Mouse (Mus musculus) CD4-positive helper T cell, adult 2 months (primary cell): ENCODE measurements at regions not wholly inside any gene's neighbourhood (a gene's known extent, or its start where the extent isn't known, plus 50 kb on each side); places are given as distances from the start of the nearest gene placed in this dataset.

Source experiments
- DNase-seq: peaks from one replicate; pipeline ENCODE4 v3.0.0-alpha.2; 2012; ENCODE audit warnings: low read depth, missing footprints, low spot score

DNA sequence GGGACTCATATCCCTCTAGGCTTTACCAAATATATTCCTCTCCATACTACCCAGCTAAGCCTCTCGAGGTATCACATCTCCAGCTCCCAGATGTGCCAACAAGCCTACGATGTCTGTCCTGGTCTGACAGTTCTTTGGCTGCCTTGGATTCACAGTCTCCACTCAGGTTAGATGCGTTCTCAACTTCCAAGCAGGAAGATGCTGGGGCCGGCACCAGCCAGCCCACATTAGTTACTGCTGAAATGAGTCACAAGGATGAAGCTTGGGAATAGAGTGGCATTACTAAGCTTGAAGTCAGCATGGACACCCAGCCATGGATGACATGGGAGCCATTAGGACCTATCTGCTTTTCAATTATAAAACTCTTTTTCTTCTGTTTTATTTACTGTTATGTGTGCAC is 267.6 kb upstream of the Klf3 start:
- DNase-seq, result no peak

GRCm38 (mm10) chr5:64536393-64537112 is 266.6 kb upstream of the Klf3 start:
- DNase-seq, result no peak

DNA sequence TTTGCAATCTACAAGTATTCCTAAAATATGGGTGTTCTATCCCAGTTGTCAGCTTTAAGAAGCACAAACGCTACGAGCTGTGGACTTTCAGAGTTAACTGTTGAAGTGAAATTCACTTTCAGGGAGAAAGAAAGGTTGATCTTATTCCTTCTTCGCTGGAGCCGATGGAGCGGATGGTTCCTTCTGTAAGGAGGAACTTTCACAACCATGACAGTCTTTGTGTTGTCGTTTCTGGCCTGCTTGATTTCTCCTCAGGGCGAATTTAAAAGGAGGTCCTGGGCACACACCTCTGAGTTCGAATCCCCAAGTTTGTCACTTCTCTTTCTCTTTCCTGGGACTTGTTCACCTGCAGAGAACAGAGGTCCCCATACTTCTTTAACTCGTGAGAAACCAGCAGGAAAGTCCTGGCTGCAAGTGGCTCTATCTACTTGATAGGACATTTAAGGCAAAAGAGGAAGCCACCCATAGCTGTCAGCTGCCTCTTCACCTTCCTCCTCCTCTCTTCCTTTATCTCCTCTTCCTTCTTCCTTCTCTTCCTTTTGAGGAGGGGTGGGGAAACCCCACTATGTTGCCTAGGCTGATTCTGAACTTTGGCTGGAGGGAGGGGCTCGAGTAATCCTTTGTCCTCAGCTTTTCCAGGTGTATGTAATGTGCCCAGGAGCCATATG is 265.9 kb upstream of the Klf3 start:
- DNase-seq, result no peak

DNA sequence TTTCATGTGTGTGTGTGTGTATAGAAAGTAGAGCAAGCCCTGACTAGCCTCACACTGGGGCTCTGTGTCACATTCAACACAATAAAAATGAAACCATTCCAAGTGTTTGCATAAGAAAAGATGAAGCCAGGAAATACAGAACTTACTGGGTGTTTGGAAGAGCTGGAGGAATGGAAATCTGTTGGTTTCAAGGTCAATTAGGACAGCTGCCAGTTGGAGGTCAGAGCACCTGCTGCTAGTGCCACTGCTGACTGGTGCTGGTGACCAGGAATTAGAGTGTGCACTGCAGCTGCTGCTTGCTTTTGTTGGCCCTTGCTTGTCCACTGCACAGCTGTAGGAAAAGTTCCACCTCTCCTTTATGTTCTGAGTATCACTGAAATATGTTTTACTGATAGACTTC is 261.4 kb upstream of the Klf3 start:
- DNase-seq, result no peak

GRCm38 (mm10) chr5:64555931-64556330 is 247.3 kb upstream of the Klf3 start:
- no peak for DNase-seq

DNA sequence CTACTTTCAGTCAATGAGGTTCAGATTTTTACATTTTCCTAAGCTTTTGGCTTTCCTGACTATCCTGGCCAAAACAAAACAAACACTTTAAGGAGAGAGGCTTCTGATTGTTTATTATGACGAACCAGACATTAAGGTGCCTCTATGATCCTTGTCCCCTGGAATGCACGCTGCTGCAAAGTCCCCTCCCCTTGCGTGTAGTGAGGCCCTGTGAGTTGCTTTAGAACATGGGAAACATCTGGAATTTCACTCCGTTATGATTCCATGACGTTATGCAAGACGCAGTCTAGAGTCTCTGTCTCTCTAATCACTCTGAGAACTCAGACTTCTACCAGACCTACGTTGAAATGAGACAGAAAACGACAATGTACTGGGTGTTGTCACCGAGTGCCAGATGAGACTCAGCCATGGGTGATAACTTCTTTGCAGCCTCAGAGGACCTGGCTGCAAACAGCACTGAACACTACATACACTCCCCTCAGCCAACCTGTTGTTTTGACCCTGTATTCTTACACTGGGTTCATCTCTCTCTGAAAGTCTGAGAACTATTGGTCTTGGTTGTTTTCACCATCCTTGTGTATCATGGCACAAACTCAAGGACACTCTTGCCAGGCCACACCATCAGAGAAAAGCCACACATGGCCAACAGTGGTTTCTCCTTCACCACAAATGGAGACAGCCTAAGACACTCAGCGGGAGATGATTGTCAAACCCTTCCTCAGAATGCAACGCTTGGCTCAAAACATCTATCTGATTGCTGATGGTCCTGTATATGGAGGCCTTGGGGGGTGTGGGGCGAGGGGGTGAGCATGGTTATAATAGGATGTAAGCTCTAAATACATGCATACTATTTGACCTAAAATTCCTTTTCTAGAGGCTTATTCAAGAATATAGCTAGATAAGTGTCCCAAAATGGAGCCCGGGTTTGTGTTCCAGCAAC is 236.5 kb upstream of the Klf3 start:
- DNase-seq, result no peak

GRCm38 (mm10) chr5:64567813-64568212 is 235.4 kb upstream of the Klf3 start:
- DNase-seq, result peak; percentile 43

GRCm38 (mm10) chr5:64568294-64568693 is 234.9 kb upstream of the Klf3 start:
- no peak for DNase-seq

DNA sequence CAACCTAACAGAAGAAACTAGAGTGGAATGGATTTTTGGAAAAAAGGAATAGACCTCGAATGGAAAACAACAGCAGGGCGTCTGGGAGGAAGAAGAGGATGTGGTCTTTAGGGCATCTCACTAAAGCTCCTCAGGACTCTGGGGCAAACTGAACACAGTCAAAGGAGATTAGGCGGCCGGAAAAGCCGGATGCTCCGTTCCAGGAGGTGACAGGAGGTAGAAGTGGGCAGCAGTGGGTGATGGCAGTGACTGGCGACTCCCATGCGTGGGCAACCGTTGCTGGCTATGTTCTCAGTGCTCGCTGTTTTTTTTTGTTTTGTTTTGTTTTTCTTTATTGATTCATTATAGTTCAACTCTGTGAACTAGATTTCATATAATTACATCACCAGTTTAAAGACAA is 228.8 kb upstream of the Klf3 start:
- no peak for DNase-seq

GRCm38 (mm10) chr5:64575896-64576295 is 227.3 kb upstream of the Klf3 start:
- no peak for DNase-seq

DNA sequence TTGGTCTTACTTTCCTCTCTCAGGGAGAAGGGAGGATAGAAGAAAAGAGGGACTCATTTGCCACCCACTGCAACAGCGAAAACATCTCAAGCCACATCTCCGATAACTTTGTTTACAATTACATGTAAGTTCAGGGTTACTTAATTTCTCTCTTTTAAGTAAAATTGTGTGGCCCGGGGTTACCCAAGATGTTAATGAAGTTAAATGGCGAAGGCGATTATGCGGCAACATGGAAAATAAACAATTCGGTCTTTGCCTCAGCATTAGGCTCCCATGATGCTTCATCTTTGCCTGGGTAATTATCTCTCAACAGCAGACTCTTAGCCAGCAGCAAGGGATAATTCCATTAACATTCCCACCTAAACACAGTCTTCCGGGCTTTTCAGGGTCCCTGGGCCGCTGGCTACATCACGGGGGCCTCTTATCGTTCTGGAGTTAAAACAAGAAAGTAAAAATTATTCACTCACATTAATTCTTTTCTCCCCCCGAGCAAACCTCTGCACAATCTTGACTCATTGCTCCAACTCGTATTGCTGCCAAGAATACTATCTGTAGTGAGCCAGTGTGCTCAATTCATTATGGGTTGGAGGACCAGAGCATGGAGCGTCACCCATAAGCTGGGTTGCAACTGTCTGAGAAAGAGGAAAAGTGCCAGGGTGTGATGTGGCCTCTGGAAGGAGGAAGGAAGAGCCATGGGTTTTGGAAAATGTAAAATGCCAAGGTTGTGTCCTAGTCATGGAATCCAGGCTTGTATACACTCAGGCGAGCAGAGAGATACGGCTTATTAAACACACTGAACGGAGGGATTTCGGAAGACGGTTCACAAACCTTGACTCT is 226.5 kb upstream of the Klf3 start:
- no peak for DNase-seq

- DNase-seq, result no peak
Observed at GRCm38 (mm10) chr5:64577424-64577823, 225.8 kb upstream of the Klf3 start.

- DNase-seq, result no peak
Observed at GRCm38 (mm10) chr5:64578536-64578935, 224.7 kb upstream of the Klf3 start.

DNA sequence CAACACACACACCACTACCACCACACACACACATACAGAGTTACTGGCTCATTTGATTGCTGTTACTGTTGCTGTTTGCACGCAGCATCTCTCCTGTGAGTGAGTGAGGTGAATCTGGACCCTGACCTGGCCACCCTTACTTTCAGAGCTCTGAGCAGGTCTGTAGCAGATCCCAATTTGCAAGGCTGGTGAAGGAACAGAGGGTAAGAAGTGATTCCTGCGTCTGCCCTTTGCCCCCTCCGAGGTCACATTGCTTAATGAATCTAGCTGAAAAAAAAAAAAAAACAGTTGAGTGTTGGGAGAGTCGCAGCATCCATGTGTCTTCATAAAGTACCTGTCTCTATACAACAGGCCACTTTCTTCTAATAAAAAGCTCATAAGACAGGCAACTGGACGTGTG is 224.1 kb upstream of the Klf3 start:
- no peak for DNase-seq

GRCm38 (mm10) chr5:64579494-64580339 is 223.5 kb upstream of the Klf3 start:
- no peak for DNase-seq

DNA sequence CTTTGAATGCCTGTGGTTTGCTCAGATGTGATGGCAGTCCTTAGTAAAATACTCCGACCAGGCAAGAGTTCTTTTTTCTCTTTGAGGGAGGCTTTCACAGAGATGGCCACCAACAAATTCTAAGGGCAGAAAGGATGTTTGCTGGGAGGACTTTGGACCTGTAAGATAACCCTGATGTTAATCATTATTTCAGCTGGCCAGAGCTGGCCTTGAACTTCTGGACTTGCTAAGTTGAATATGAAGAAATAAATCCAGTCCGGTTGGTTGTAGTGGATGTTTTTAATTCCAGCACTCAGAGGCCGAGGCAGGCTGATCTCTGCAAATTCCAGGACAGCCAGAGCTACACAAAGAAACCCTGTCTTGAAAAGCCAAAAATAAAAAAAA is 222.9 kb upstream of the Klf3 start:
- DNase-seq, result no peak

DNA sequence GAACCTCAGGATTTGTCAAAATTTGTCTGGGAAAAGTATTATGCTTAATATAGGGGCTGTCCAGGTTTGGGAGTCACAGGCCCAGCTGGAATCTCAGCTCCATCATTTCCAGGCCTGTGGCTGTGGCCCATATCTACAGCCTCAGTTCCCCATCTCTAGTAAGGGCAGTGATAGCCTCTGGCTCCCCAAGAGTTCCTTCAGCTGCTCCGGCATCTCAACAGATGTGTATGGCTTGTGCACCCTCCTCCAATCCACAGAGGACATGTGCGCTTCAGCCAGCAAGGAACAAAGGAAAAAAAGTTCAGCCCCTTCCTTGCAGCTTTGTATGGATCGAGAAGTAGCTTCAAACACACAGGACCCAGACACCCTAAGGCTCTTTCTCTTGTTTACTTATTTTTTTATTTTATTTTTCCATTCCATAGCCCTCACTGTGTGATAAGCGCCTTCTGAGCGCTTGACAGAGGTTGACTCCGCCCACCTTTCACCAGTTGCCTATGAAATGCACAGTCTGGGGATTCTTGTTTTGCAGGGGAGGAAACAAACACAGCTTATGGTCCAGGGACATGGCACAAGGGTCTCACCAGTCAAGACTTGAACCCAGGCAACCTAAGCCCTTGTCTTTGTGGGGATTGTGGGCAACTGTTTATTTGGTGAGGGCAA is 222.3 kb upstream of the Klf3 start:
- no peak for DNase-seq

GRCm38 (mm10) chr5:64581461-64581860 is 221.7 kb upstream of the Klf3 start:
- DNase-seq, result no peak

- DNase-seq, result no peak
Observed at GRCm38 (mm10) chr5:64582031-64582430, 221.2 kb upstream of the Klf3 start.

DNA sequence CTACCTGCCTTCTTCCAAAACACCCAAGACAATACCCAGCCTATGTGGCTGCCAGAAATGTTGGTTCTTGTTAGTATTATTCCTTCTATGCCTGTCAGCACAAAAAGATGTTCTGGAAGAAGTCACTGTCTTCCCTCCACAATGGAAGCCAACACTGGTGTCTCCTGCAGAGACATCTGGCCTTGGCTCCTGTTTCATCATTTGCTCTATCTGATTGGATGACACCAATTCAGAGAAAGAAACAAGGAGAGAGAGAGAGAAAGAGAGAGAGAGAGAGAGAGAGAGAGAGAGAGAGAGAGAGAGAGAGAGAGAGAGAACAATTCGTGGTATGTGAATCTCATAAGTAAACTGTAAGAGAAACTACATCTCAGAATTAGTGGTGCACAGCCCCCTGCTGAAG is 218.9 kb upstream of the Klf3 start:
- DNase-seq, result no peak
